Mouse (Mus musculus) small intestine, adult 2 months (tissue): ENCODE data around the gene Ptprd. TPM values are rescaled to one million over a fixed set of nuclear protein-coding genes. Genes with fewer than 3 reads are reported as not detected.

ENCODE experiments used
- H3K27ac ChIP-seq: fragments of 200-500 bp; 2 replicates; pipeline ENCODE4 v1.5.1; 2012; ENCODE audit warnings: low read depth, low read length, control low read depth, inconsistent platforms; ENCODE audit not compliant: insufficient read depth
- H3K27me3 ChIP-seq: fragments of 200-500 bp; 2 replicates; pipeline ENCODE4 v1.6.1; 2012; ENCODE audit warnings: mild to moderate bottlenecking, moderate library complexity, low read length, inconsistent platforms; ENCODE audit not compliant: control insufficient read depth, insufficient read depth
- H3K36me3 ChIP-seq: fragments of 200-500 bp; 2 replicates; pipeline ENCODE4 v1.6.1; 2012; ENCODE audit warnings: mild to moderate bottlenecking, low read length, control low read depth, inconsistent platforms; ENCODE audit not compliant: control insufficient read depth, insufficient read depth
- H3K4me1 ChIP-seq: fragments of 200-500 bp; 2 replicates; pipeline ENCODE4 v1.6.1; 2012; ENCODE audit warnings: low read length, inconsistent platforms, mixed read lengths; ENCODE audit not compliant: control insufficient read depth, insufficient read depth, insufficient read length
- H3K4me3 ChIP-seq: fragments of 200-500 bp; 2 replicates; pipeline ENCODE4 v1.5.1; 2012; ENCODE audit warnings: low read depth, mild to moderate bottlenecking, control low read depth, inconsistent platforms, low read length, moderate library complexity
- CTCF ChIP-seq: fragments of 200-500 bp; IDR thresholded peaks from 2 replicates; pipeline ENCODE4 v1.5.1; 2012; ENCODE audit warnings: low read depth, mild to moderate bottlenecking, control low read depth, inconsistent platforms, low read length, moderate library complexity, mixed read lengths; ENCODE audit not compliant: insufficient replicate concordance, insufficient read length; ENCODE audit errors: extremely low read depth
- POLR2A ChIP-seq: fragments of 200-500 bp; IDR thresholded peaks from 2 replicates; pipeline ENCODE4 v1.6.1; 2012; ENCODE audit warnings: low read depth, mild to moderate bottlenecking, control low read depth, inconsistent platforms, low read length, moderate library complexity
- WGBS: fragments of 180-500 bp; shearing (Covaris S2); methylation state at CpG from one replicate; pipeline ENCODE4 v1.1.7; 2018; 5-methylcytosine and 5-hydroxymethylcytosine counted together
- polyA plus RNA-seq: library from polyadenylated mRNA; depleted of rRNA; stranded (reverse); fragments of >200 nt; gene quantifications from 2 replicates; pipeline ENCODE4 v1.2.3, GENCODE M21; 2012

Ptprd gene
- polyA plus RNA-seq, 1 experiment: 1.5 TPM

DNA sequence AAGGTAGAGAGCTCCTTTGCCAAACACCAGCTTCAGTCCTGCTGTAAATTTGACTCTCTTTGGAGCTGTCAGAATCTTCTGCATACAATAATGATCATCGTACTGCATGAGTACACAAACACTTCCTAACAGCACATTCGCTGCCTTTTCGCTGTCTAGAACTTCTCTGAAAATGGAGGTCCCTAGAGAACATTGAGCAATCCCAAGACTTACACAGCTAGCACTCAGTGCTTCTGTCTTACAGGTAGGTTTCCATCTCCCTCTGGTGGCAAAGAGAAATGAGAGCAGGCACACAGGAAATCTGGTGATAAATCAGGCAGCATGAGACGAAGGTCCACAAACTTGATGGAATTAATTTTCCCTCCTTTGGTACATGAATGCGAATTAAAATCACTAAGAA, 692.6 kb downstream of the Ptprd start:
- TF ChIP-seq CTCF (no peak), POLR2A (no peak)
- 32% methylated on average over 5 of the region's 5 CpGs for WGBS
- Histone ChIP-seq H3K36me3 (no peaks in the 10 kb centered on the region), H3K4me3 (no peak overlapping the region), H3K27me3 (no peaks in the 10 kb centered on the region), H3K27ac (no peak overlapping the region), H3K4me1 (no peaks in the 10 kb centered on the region)

DNA sequence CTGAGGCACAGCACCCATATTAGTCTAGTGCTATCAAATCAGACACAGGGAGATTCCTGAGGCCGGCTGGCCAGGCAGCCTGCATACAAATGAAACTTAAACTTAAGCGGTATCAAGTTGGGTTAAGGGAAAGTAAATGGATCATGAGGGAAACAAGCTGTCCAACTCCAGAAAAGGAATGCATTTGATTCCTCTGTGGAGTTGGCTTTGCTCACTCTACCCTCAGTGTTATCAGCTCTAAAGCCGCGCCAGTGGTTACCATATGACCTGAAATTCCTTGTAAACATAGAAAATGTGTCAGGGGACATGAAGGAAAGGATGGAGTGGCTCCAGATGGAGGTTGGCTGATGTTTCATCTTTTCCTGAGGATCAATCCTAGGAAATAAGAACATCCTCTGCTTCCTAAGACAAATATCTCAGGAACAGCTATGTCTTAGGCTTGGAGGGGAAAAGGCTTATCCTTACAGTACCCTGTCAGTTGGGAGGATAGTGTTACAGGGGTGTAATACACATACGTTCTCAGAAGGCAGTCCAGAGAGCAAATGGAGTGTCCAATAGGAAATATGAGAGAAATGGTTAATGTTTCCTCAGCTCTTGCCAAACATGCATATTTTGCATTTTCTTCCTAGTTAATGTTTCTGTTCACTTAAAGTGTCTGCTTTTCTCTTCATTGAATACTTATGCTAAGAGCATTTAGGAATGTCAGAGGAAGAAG, 697.7 kb downstream of the Ptprd start:
- Histone ChIP-seq H3K4me1 (no peaks in the 10 kb centered on the region), H3K27me3 (no peaks in the 10 kb centered on the region), H3K27ac (no peak overlapping the region), H3K36me3 (no peaks in the 10 kb centered on the region), H3K4me3 (no peak overlapping the region)
- TF ChIP-seq POLR2A (no peak), CTCF (no peak)
- 59% methylated on average over 5 of the region's 5 CpGs for WGBS

DNA sequence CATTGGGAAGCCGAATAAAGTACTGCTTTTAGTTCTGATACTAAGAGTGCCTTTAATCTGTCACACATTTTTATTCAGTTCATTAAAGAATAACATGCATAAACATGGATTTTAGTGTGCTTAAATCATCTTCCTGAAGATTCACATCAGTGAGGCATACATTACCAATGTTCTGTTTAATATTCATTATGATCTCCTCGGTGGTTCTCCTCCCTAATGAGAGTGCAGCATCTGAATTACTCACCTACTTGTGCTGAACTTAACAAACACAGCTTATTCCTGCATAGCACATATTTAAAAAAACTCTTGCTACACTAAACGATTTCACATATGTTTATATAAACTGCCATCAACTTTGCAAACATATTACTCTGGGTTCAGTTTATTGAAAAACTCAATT, 698.7 kb downstream of the Ptprd start:
- Histone ChIP-seq H3K4me3 (no peak overlapping the region), H3K27ac (no peak overlapping the region), H3K36me3 (no peaks in the 10 kb centered on the region), H3K27me3 (no peaks in the 10 kb centered on the region), H3K4me1 (no peaks in the 10 kb centered on the region)
- WGBS: 67% methylated on average over 3 of the region's 3 CpGs
- no peak for TF ChIP-seq POLR2A
- TF ChIP-seq CTCF: no peak

DNA sequence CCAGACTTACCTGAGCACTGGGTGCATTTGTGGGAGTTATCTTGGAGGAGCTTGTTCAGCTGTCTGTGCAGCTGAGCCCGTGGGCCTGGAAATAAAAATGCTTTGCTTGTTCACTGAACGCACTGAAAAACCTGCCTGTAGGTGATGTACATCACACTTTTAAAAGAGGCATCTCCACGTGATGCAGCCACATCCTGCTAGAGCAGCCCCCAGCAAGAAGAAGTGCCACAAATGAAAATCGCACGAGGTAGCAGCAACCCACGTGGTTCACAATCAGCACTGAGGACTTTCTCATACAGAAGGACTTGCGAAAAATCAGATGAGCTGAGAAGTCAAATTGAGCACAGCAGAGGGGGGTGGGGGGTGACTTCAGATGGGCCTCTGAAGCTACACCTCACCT, 757.7 kb downstream of the Ptprd start:
- TF ChIP-seq CTCF (no peak), POLR2A (no peak)
- WGBS: 66% methylated on average over 7 of the region's 7 CpGs
- no peak overlapping the region for H3K27ac ChIP-seq
- no peak overlapping the region for H3K4me3 ChIP-seq
- no peaks in the 10 kb centered on the region for H3K27me3 ChIP-seq
- H3K4me1 ChIP-seq: no peaks in the 10 kb centered on the region
- no peaks in the 10 kb centered on the region for H3K36me3 ChIP-seq

DNA sequence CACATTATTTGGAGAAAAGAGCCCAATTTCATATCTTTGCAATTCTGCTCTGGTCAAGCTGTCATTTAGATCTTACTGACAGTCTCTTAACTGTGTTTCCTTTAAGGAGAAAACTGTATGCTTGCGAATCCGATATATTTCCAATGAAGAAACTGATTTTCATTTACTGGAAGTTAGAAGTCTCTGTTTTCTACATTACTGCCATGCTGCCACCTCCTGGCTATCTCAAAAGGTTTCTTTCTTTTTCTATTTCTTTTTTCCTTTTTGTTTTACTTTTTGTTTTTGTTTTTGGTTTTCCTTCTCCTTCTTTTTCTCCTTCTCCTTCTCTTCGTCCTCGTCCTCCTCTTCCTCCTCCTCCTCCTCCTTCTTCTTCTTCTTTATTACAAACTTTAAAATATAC, 812.6 kb downstream of the Ptprd start:
- TF ChIP-seq POLR2A (no peak), CTCF (no peak)
- Histone ChIP-seq H3K4me1 (no peaks in the 10 kb centered on the region), H3K27me3 (no peaks in the 10 kb centered on the region), H3K4me3 (no peak overlapping the region), H3K36me3 (no peaks in the 10 kb centered on the region), H3K27ac (no peak overlapping the region)
- 83% methylated on average over 4 of the region's 4 CpGs for WGBS

DNA sequence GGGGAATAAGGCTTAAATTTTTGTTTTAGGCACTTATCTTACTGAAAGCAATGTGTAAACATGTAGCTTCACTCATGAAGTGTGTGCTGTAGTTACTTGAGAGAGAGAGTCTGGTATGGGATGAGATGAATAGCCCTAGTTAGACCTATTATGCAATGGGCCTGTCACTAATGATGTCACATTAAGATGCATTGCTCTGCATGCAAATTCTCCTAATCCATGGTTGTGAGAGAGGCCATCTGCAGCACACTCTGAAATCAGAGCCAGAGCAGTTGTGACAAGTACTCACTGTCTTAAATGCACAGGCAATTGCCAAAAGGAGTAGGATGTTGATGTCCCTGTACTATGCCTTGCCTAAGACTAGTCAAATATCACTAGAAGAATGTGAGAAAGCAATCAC, 850.0 kb downstream of the Ptprd start:
- no peak overlapping the region for H3K27ac ChIP-seq
- H3K4me3 ChIP-seq: no peak overlapping the region
- no peaks in the 10 kb centered on the region for H3K36me3 ChIP-seq
- no peaks in the 10 kb centered on the region for H3K4me1 ChIP-seq
- TF ChIP-seq CTCF: no peak
- TF ChIP-seq POLR2A: no peak
- no peaks in the 10 kb centered on the region for H3K27me3 ChIP-seq

DNA sequence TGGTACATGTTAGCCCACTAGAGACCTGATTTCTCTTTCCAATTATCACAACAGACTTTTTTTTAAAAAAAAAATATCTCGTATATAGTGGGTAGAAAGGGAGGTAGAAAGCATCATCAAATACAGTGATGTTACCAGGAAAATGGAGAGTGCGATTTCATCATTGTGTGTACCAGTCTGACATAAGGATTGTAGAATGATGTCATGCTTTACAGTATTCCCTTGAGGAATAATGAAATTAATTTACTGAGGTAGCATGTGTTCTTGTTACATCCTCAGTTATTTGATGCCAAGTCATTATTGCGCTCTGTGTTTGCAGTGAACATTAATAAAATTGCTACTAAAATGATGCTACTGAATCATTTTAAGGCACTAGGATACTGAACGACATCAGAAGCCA, 884.6 kb downstream of the Ptprd start:
- Histone ChIP-seq H3K27me3 (no peaks in the 10 kb centered on the region), H3K4me1 (no peaks in the 10 kb centered on the region), H3K4me3 (no peak overlapping the region), H3K36me3 (no peaks in the 10 kb centered on the region), H3K27ac (no peak overlapping the region)
- 81% methylated on average over 4 of the region's 4 CpGs for WGBS
- TF ChIP-seq POLR2A (no peak), CTCF (no peak)
